Mouse (Mus musculus): Measurements from ENCODE around the gene Rab36.

Gene Rab36

GRCm38 (mm10) chr10:75044459-75044858, 7.6 kb downstream of the Rab36 start:
- no peak for DNase-seq (ENCODE audit: low spot score in 2 of 2)

GRCm38 (mm10) chr10:75045831-75046230, 9.0 kb downstream of the Rab36 start:
- DNase-seq (ENCODE audit: low spot score in 2 of 2), result no peak

GRCm38 (mm10) chr10:75048711-75049110, 11.9 kb downstream of the Rab36 start:
- DNase-seq (ENCODE audit: low spot score in 2 of 2), result no peak

GRCm38 (mm10) chr10:75051364-75052074, 14.7 kb downstream of the Rab36 start:
- no peak for DNase-seq (ENCODE audit: low spot score in 2 of 2)

DNA sequence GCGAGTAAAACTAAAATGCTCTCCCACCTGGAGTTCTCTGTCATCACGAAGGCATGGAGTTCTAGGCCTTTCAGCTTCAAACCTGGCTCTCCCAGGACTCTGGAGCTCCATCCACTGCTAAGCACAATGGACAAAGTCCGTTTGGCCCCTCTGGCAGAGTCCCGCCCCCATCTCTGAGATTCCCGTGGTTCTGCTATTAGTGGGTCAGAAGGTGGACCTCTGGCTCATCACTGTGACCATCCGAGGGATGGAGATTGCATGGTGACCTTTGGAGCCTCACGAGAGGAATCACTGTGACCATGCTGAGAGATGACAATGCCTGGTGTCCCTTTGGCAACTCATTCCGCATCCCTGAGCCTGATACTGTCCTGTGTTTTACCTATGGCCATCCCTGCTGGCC, 16.0 kb downstream of the Rab36 start:
- DNase-seq (ENCODE audit: low spot score in 2 of 2), result no peak

- no peak for DNase-seq (ENCODE audit: low spot score in 2 of 2)
Observed at GRCm38 (mm10) chr10:75053655-75054054, 16.8 kb downstream of the Rab36 start.

- DNase-seq (ENCODE audit: low spot score in 2 of 2), result no peak
Observed at GRCm38 (mm10) chr10:75054125-75054524, 17.3 kb downstream of the Rab36 start.

DNA sequence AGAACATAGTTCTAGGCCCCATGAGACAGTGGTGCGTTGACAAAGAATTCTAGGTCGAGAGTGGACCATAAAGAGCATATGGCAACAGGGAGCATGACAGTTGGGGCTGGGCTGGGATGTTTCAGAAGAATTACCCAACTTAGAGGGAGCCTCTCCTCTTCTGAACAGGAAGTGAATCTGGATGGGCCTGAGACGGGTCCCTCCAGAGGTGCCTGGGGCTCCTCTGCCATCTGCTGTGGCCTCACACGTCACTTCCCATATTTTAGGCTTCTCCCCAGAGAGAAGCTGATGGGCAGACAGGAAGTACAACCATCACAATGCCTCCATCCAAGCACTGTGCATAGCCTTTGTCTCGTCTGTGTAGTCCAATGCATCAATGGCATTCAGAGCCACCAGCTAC, 18.8 kb downstream of the Rab36 start:
- no peak for DNase-seq (ENCODE audit: low spot score in 2 of 2)

DNA sequence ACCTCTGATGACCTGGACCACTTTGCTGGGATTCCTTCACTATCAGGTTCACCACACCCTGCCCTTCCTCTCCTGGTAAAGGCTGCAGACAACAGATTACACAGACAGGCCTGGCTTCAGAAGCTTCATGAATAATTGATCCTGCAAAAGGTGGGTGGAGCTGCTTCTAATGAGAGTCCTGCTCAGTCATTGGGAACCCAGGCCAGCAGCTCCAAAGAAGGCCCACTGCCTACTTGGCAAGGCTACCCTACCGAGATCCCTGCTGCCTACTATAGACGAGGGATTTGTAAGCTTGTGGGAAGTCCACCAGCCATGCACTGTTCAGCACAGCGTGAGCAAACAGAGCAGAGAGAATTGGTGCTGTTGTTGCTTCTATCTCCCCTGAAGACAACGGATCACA, 19.4 kb downstream of the Rab36 start:
- peak in 1 of 2 experiments; percentile 45 for DNase-seq (ENCODE audit: low spot score in 2 of 2)

GRCm38 (mm10) chr10:75058336-75058735, 21.5 kb downstream of the Rab36 start:
- DNase-seq (ENCODE audit: low spot score in 2 of 2), result no peak

GRCm38 (mm10) chr10:75058761-75059395, 22.0 kb downstream of the Rab36 start:
- DNase-seq (ENCODE audit: low spot score in 2 of 2), result no peak

GRCm38 (mm10) chr10:75059396-75059795, 22.5 kb downstream of the Rab36 start:
- DNase-seq (ENCODE audit: low spot score in 2 of 2), result peak in 1 of 2 experiments; percentile 85

DNA sequence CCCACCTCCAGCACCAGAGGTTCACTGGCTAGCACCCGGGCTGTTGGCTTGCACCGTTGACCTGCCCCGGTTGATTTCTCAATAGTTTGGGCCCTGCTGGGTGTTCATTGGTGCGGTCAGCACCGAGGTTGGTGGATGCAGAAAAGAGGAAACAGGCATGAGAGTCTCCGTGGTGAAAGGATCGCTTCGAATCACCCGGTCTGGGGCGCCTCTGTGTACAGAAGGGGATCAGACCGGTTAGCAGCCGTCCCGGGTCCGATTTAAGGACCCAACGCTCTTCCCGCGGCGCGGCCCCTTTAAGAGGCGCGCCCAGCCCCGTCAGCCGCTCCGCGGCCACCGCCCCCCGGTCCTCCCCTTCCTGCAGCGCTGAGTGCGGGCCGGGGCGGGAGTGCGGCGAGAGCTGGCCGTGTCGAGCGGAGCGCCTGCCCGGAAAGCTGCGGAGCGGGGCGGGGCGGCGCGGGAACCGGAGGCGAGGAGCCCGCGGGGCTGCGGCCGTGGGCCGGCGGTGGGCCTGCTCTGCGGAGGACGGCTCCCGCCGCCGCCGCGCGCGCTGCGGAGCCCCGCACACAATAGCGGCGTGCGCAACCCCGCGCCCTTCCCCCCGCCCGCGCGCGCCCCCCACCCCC, 23.5 kb downstream of the Rab36 start, which contains the start of gene Bcr:
Bcr (plus strand) TSS at position 376 of the 626 bp plus-strand sequence.
- peak in 1 of 2 experiments; percentile 62 for DNase-seq (ENCODE audit: low spot score in 2 of 2)

- no peak for DNase-seq (ENCODE audit: low spot score in 2 of 2)
Observed at GRCm38 (mm10) chr10:75060843-75061235, 24.0 kb downstream of the Rab36 start.

GRCm38 (mm10) chr10:75061341-75062188, 24.7 kb downstream of the Rab36 start:
- no peak for DNase-seq (ENCODE audit: low spot score in 2 of 2)

DNA sequence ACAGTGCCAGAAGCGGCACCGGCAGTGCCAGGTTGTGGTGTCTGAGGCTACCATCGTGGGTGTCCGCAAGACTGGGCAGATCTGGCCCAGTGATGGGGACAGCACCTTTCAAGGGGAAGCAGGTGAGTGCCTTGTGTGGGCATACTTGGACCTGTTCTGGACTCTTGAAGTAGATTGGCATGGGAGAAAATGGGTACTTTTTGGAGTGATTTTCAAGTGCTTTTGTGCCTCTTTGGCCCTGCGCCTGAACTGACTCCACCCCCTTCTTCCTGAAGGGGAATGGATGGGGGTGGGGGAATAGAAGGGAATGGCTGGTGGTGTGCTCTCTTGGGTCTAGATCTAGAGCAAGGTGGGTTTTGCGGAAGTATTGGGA, 25.3 kb downstream of the Rab36 start:
- no peak for DNase-seq (ENCODE audit: low spot score in 2 of 2)

DNA sequence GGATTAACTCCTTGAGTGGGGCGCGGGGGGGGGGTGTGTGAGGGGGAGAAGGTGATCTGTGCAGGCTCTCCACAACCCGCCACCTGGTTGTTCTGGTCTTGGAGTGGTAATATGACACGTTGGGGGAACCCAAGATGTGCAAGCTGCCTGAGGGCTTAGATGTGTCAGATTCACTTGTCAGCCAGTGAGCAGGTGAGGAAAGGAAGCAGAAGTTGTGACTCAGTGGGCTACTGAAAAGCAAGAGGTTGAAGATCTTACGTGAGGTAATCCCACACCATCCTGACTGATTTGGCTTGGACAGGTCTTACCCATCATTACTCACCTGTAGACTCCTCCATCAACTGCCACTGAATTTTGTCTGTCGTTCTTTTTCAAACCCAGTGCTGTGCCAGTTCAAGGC, 25.8 kb downstream of the Rab36 start:
- DNase-seq (ENCODE audit: low spot score in 2 of 2), result no peak

GRCm38 (mm10) chr10:75063301-75063965, 26.6 kb downstream of the Rab36 start:
- no peak for DNase-seq (ENCODE audit: low spot score in 2 of 2)

DNA sequence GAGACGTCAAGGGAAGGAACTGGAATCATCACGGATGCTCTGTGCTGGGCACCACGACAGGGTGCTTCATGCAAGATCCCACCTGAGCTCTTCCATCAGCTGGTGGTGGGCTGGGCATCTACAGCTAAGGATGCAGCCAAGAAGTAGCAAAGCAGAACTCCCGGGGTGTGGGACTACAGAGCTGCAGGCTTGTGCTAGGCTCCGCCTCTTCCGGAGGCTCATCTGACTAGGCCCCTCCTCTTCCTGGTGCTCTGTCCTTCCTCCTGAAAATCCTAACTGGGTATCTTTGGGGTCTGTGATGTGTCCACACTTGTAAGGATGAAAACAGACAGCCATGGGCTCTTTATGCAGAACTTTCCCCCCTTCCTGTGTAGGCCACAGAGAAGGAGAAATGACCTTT, 28.8 kb downstream of the Rab36 start:
- no peak for DNase-seq (ENCODE audit: low spot score in 2 of 2)

GRCm38 (mm10) chr10:75067446-75067845, 30.6 kb downstream of the Rab36 start:
- DNase-seq (ENCODE audit: low spot score in 2 of 2), result no peak

- DNase-seq (ENCODE audit: low spot score in 2 of 2), result no peak
Observed at GRCm38 (mm10) chr10:75068086-75068485, 31.2 kb downstream of the Rab36 start.

Data from left cerebral cortex, adult 9 months (tissue).